Mouse (Mus musculus): ENCODE measurements around the gene Smarca5. TPM values are rescaled to one million over a fixed set of nuclear protein-coding genes. Genes with fewer than 3 reads are reported as not detected.

The Smarca5 gene
- polyA plus RNA-seq, 1 experiment, result 110 TPM

GRCm38 (mm10) chr8:80682594-80682993 lies 56.7 kb downstream of the Smarca5 start:
- Histone ChIP-seq H3K27ac (ENCODE audit: insufficient read depth, low read length) (no peak overlapping the region), H3K4me1 (ENCODE audit: control insufficient read depth, insufficient read depth, low read length) (no peaks in the 10 kb centered on the region)
- TF ChIP-seq CTCF (IDR thresholded peaks at IDR 0.05; ENCODE audit: borderline replicate concordance, insufficient read depth, low read length) (no peak), POLR2A (IDR thresholded peaks at IDR 0.05; ENCODE audit: low read depth, low read length) (no peak)

GRCm38 (mm10) chr8:80669277-80669901 lies 69.9 kb downstream of the Smarca5 start:
- no peak for TF ChIP-seq POLR2A (IDR thresholded peaks at IDR 0.05; ENCODE audit: low read depth, low read length)
- no peak for TF ChIP-seq CTCF (IDR thresholded peaks at IDR 0.05; ENCODE audit: borderline replicate concordance, insufficient read depth, low read length)
- no peaks in the 10 kb centered on the region for H3K4me1 ChIP-seq (ENCODE audit: control insufficient read depth, insufficient read depth, low read length)
- H3K27ac ChIP-seq (ENCODE audit: insufficient read depth, low read length), result no peak overlapping the region
- no peak overlapping the region for H3K4me3 ChIP-seq (ENCODE audit: insufficient read depth, low read length)

More at GRCm38 (mm10) chr8:80682594-80682993, 56.7 kb downstream of the Smarca5 start:
- no peak overlapping the region for H3K4me3 ChIP-seq (ENCODE audit: insufficient read depth, low read length)

GRCm38 (mm10) chr8:80663476-80663875 lies 75.8 kb downstream of the Smarca5 start:
- Histone ChIP-seq H3K4me3 (ENCODE audit: insufficient read depth, low read length) (no peak overlapping the region), H3K4me1 (ENCODE audit: control insufficient read depth, insufficient read depth, low read length) (no peaks in the 10 kb centered on the region), H3K27ac (ENCODE audit: insufficient read depth, low read length) (no peak overlapping the region)
- TF ChIP-seq CTCF (IDR thresholded peaks at IDR 0.05; ENCODE audit: borderline replicate concordance, insufficient read depth, low read length) (no peak), POLR2A (IDR thresholded peaks at IDR 0.05; ENCODE audit: low read depth, low read length) (no peak)

- Histone ChIP-seq H3K4me3 (ENCODE audit: insufficient read depth, low read length) (no peak overlapping the region), H3K27ac (ENCODE audit: insufficient read depth, low read length) (no peak overlapping the region), H3K4me1 (ENCODE audit: control insufficient read depth, insufficient read depth, low read length) (no peaks in the 10 kb centered on the region)
- TF ChIP-seq POLR2A (IDR thresholded peaks at IDR 0.05; ENCODE audit: low read depth, low read length) (no peak), CTCF (IDR thresholded peaks at IDR 0.05; ENCODE audit: borderline replicate concordance, insufficient read depth, low read length) (no peak)
These were observed 78.2 kb downstream of the Smarca5 start for GRCm38 (mm10) chr8:80661055-80661454.

- Histone ChIP-seq H3K4me1 (ENCODE audit: control insufficient read depth, insufficient read depth, low read length) (no peaks in the 10 kb centered on the region), H3K27ac (ENCODE audit: insufficient read depth, low read length) (no peak overlapping the region), H3K4me3 (ENCODE audit: insufficient read depth, low read length) (no peak overlapping the region)
- TF ChIP-seq POLR2A (IDR thresholded peaks at IDR 0.05; ENCODE audit: low read depth, low read length) (no peak), CTCF (IDR thresholded peaks at IDR 0.05; ENCODE audit: borderline replicate concordance, insufficient read depth, low read length) (no peak)
These were observed 81.7 kb downstream of the Smarca5 start for GRCm38 (mm10) chr8:80657639-80658038.

Other genes with a start within 250 kb of the Smarca5 start
- gene Gypa, start 245.7 kb downstream of the Smarca5 start, polyA plus RNA-seq (2011; ENCODE audit: insufficient read length, low read depth, missing spikeins), result not detected in 2 replicates
- 0.09 TPM in 1 of 2 replicates, not detected in the other for gene Frem3, start 128.4 kb downstream of the Smarca5 start, polyA plus RNA-seq (2011; ENCODE audit: insufficient read length, low read depth, missing spikeins)
- gene Gab1, start 141.0 kb upstream of the Smarca5 start, polyA plus RNA-seq (2011; ENCODE audit: insufficient read length, low read depth, missing spikeins), result 15.5 and 25.4 TPM in 2 replicates

Measured in embryonic fibroblast, embryonic 13.5 days (primary cell).